Mouse (Mus musculus) embryonic facial prominence, embryonic 11.5 days (tissue): ENCODE measurements around the gene Txnrd2. TPM values are rescaled to one million over a fixed set of nuclear protein-coding genes. Genes with fewer than 3 reads are reported as not detected.
A peak's percentile ranks its signal among the peaks of the same experiment; 100 is the strongest.

Experiments
- ATAC-seq: fragments of 200-750 bp; cut with Nextera tagmentation; replicated peaks from 2 replicates; pipeline ENCODE4 v1.8.0; 2017; ENCODE audit warnings: low read depth; ENCODE audit not compliant: insufficient number of reproducible peaks, low FRiP score, low TSS enrichment
- DNase-seq: peaks from one replicate; pipeline ENCODE4 v3.0.0-alpha.2; 2015; ENCODE audit warnings: low spot score
- H3K27ac ChIP-seq: fragments of 300-500 bp; sonication (generic); replicated peaks from 2 replicates; pipeline ENCODE4 v1.5.1; 2014; ENCODE audit warnings: mild to moderate bottlenecking, low read depth, low read length, control low read depth
- H3K27me3 ChIP-seq: fragments of 300-500 bp; sonication (generic); 2 replicates; pipeline ENCODE4 v1.6.1; 2014; ENCODE audit warnings: mild to moderate bottlenecking, low read length, moderate library complexity, mixed read lengths; ENCODE audit not compliant: control insufficient read depth, insufficient read depth
- H3K36me3 ChIP-seq: fragments of 300-500 bp; sonication (generic); replicated peaks from 2 replicates; pipeline ENCODE4 v1.6.1; 2014; ENCODE audit warnings: low read depth, mild to moderate bottlenecking, low read length, moderate library complexity, mixed read lengths; ENCODE audit not compliant: control insufficient read depth, insufficient read depth
- H3K4me1 ChIP-seq: fragments of 300-500 bp; sonication (generic); 2 replicates; pipeline ENCODE4 v1.6.1; 2014; ENCODE audit warnings: low read length, mixed read lengths; ENCODE audit not compliant: control insufficient read depth, insufficient read depth
- H3K4me2 ChIP-seq: fragments of 300-500 bp; sonication (generic); 2 replicates; pipeline ENCODE4 v1.6.1; 2014; ENCODE audit warnings: low read depth, mild to moderate bottlenecking, control low read depth, low read length, moderate library complexity
- H3K4me3 ChIP-seq: fragments of 300-500 bp; sonication (generic); 2 replicates; pipeline ENCODE4 v1.5.1; 2014; ENCODE audit warnings: low read depth, low read length, control low read depth
- H3K9ac ChIP-seq: fragments of 300-500 bp; sonication (generic); replicated peaks from 2 replicates; pipeline ENCODE4 v1.6.1; 2014; ENCODE audit warnings: mild to moderate bottlenecking, control low read depth, low read length
- H3K9me3 ChIP-seq: fragments of 300-500 bp; sonication (generic); replicated peaks from 2 replicates; pipeline ENCODE4 v1.6.1; 2016; ENCODE audit warnings: mild to moderate bottlenecking, low read length, inconsistent platforms, mixed read lengths; ENCODE audit not compliant: control insufficient read depth
- WGBS: fragments of 180-500 bp; shearing (Covaris S2); extraction: QIAGEN DNeasy Blood & Tissue Kit; methylation state at CpG from one replicate; pipeline ENCODE4 v1.1.7; 2014; 5-methylcytosine and 5-hydroxymethylcytosine counted together
- polyA plus RNA-seq: library from polyadenylated mRNA; unstranded; fragments of >200 nt; fragmentation: Nextera tagmentation; extraction: Ambion mirVana; gene quantifications from 2 replicates; pipeline ENCODE4 v1.2.1, GENCODE M21; 2014

The Txnrd2 gene
- polyA plus RNA-seq, 1 experiment from 2014 or later = 15.9 TPM

DNA sequence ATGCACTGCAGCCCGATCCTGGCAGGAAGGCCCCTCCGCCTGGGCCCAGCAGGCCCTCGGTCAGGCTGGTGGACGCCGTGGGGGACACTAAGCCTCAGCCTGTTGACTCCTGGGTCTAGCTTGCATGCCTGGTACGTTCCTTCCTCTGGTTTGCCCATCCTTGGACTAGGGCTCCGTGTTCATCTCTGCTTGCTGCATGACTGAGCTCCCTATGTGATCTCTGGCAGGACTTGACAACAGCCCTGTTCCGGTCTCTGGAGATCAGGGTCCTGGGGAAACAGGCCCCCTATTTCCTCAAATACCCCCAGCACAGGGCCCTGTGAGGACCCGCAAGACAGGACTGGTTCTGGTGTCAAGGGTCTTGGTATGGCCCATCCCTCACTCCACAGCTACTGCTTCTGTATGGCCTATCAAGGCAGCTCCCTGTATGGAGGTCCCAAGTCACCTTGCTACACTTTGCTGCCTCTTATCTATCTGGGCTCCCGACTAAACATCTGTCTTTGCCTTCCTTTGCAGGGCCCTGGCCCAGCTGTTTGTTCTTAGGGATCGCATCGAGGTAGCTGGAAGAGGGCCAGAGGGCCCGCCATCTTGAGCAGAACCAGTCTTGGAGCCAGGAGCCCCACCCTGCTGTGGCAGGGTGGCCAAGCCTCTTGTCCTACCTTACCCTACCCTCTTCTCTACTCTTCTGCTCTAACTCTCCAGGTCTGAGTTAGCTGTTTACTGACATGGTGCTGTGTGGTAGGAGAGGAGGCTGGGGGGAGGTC, 20.9 kb upstream of the Txnrd2 start:
- no peak for DNase-seq
- H3K27me3 ChIP-seq = no peaks in the 10 kb centered on the region
- WGBS = 88% methylated on average over 13 of the region's 13 CpGs
- no peak overlapping the region for H3K9ac ChIP-seq
- ATAC-seq = no peak
- H3K4me1 ChIP-seq = peaks cover 7% of the 10 kb centered on the region
- H3K27ac ChIP-seq = no peak overlapping the region
- no peak overlapping the region for H3K4me2 ChIP-seq
- peaks cover 17% of the 10 kb centered on the region for H3K36me3 ChIP-seq
- H3K9me3 ChIP-seq = no peaks in the 10 kb centered on the region
- H3K4me3 ChIP-seq = no peak overlapping the region

DNA sequence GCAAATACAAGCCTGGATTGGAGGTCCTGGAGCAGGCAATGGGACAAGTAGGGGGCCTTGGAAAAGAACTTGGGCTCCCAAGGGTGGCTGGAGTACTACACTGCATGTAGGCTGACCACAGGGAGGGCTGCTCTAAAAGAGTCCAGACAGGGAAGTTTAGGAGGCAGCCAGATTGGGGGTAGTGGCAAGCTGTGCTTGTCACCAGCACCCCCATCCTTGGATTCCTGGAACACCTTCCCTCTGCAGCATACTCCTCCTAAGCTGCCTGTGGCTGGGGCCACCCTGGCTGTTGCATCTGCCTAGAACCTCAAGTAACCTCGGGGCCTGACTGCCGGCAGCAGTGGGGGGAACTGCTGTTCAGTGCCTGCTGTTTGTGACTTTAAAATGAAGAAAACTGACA, 20.3 kb upstream of the Txnrd2 start:
- 70% methylated on average over 2 of the region's 2 CpGs for WGBS
- Histone ChIP-seq H3K36me3 (peaks cover 17% of the 10 kb centered on the region), H3K4me1 (peaks cover 1% of the 10 kb centered on the region), H3K9me3 (no peaks in the 10 kb centered on the region), H3K27me3 (no peaks in the 10 kb centered on the region), H3K27ac (no peak overlapping the region), H3K4me2 (no peak overlapping the region), H3K4me3 (no peak overlapping the region), H3K9ac (no peak overlapping the region)
- ATAC-seq (no peak), DNase-seq (no peak)

DNA sequence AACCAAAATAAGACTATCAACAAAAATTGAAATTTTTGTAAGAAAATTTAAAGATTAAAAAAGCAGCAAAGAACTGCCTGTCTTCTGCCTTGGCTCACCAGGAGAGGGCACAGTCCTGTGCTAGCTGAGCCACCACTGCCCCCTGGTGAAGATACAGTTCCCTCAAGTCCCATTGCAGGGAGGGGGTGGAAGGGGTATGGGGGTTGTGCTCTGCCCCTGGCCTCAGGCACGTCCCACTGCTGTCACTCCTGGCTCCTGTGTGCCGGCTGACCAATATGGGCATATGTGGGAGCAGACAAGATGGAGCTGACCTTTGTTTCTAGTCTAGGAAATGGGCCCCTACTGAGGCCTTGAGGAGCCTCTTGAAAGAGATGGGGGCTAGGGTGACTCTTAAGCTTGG, 19.9 kb upstream of the Txnrd2 start:
- no peak overlapping the region for H3K4me2 ChIP-seq
- H3K27ac ChIP-seq = no peak overlapping the region
- peaks cover 17% of the 10 kb centered on the region for H3K36me3 ChIP-seq
- no peak overlapping the region for H3K4me3 ChIP-seq
- H3K4me1 ChIP-seq = no peaks in the 10 kb centered on the region
- peak; percentile 56 for DNase-seq
- H3K9me3 ChIP-seq = no peaks in the 10 kb centered on the region
- no peaks in the 10 kb centered on the region for H3K27me3 ChIP-seq
- ATAC-seq = no peak
- 12% methylated on average over 2 of the region's 2 CpGs for WGBS
- H3K9ac ChIP-seq = no peak overlapping the region

DNA sequence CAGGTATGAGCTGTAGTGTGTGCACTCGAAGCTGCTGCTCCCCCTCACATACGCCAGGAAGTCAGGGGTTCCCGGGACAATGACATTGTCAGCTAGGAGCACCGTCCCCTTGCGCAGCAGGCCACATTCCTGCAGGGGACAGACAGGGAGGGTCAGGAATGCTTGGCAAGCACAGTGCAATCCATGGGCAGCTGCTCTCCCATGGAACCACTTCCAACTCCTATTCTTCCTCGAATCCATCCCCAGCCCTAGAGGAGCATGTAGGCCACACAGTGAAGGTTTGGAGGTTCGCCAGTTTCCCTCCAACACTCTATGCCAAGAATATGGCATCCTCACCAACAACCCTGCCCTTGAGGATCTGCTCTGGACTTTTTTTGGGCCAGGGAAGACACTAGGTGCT, 18.3 kb upstream of the Txnrd2 start:
- Histone ChIP-seq H3K27ac (no peak overlapping the region), H3K27me3 (no peaks in the 10 kb centered on the region), H3K4me1 (no peaks in the 10 kb centered on the region), H3K9me3 (no peaks in the 10 kb centered on the region), H3K4me2 (no peak overlapping the region), H3K4me3 (no peak overlapping the region), H3K36me3 (peaks cover 13% of the 10 kb centered on the region), H3K9ac (no peak overlapping the region)
- 84% methylated on average over 7 of the region's 7 CpGs for WGBS
- ATAC-seq = no peak
- no peak for DNase-seq

DNA sequence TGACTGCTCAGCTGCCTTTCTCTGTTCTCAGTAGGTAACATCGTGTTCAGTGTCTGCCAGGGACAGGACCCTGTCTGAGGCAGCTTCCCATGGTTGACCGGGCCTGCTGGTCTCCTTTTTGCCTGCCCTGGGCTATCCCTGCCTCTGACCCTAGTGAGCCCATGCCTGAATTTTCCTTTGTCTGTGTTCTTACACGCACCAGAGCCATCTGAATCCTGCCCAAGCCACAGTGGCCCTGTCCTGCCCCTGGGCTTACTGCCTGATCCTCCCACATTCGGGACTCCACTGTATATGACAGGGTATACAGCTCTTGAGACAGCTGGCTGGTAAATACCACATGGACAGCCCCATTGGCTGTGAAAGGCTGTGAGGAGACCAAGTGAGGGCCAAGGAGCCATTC, 16.4 kb upstream of the Txnrd2 start:
- Histone ChIP-seq H3K4me1 (no peaks in the 10 kb centered on the region), H3K4me2 (no peak overlapping the region), H3K36me3 (peaks cover 7% of the 10 kb centered on the region), H3K4me3 (no peak overlapping the region), H3K27me3 (no peaks in the 10 kb centered on the region), H3K9ac (no peak overlapping the region), H3K9me3 (no peaks in the 10 kb centered on the region), H3K27ac (no peak overlapping the region)
- 72% methylated on average over 4 of the region's 4 CpGs for WGBS
- DNase-seq (no peak), ATAC-seq (no peak; the same call in 1 of the 2 replicates)

DNA sequence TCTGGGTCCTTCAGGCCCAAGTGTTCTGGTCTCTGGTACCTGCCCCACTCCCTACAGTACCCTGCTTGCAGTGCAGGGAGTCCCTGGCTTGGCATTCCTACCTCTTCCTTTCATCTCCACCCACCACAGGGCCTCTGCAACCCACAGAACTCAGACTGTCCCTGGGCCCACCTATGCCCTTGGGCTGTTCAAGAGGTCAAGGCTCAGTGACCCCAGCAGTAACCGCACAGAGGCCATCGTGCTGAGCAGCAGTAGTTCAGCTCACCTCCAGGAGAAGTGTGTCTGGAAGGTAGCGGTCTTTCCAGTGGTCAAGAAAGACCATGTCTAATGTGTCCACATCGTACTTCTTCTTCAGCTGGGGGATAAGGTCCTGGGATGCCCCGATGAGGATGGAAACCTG, 15.8 kb upstream of the Txnrd2 start:
- Histone ChIP-seq H3K4me2 (no peak overlapping the region), H3K36me3 (peaks cover 6% of the 10 kb centered on the region), H3K4me1 (no peaks in the 10 kb centered on the region), H3K27ac (no peak overlapping the region), H3K27me3 (no peaks in the 10 kb centered on the region), H3K9me3 (no peaks in the 10 kb centered on the region), H3K4me3 (no peak overlapping the region), H3K9ac (no peak overlapping the region)
- 66% methylated on average over 5 of the region's 5 CpGs for WGBS
- no peak for ATAC-seq
- DNase-seq = no peak

DNA sequence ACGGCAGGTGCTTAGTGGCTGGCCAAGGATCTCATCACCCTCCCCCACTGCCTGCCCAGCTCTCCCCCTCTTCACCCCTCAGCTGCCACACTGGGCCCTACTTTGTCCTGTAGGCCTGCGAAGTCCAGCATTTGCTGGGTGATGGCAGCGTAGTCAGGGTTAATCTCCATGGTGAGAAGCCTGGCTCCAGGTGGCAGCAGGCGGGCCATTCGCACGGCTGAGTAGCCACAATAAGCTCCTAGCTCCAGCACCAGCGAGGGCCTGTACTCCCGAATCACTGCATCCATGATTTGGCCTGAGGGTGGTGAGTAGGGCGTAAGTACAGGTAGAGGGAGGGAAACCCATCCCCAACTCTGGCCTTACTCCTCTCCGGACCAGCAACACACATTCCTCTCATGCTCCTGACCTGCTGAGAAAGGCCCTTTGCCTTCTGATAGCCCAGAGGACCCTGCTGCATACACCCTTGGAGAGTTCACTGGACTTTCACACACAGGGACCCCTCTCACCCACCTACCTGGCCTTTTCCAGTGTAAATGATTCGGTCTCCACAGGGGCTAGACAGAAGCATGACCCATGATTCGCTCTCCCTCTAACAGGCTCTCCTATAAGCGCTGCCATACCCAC, 15.0 kb upstream of the Txnrd2 start:
- ATAC-seq = no peak
- no peak overlapping the region for H3K4me2 ChIP-seq
- no peak for DNase-seq
- no peaks in the 10 kb centered on the region for H3K27me3 ChIP-seq
- no peaks in the 10 kb centered on the region for H3K9me3 ChIP-seq
- no peaks in the 10 kb centered on the region for H3K4me1 ChIP-seq
- WGBS = 76% methylated on average over 13 of the region's 13 CpGs
- no peak overlapping the region for H3K9ac ChIP-seq
- no peak overlapping the region for H3K4me3 ChIP-seq
- peaks cover 5% of the 10 kb centered on the region; the same call in 1 of the 2 replicates for H3K36me3 ChIP-seq
- H3K27ac ChIP-seq = no peak overlapping the region

DNA sequence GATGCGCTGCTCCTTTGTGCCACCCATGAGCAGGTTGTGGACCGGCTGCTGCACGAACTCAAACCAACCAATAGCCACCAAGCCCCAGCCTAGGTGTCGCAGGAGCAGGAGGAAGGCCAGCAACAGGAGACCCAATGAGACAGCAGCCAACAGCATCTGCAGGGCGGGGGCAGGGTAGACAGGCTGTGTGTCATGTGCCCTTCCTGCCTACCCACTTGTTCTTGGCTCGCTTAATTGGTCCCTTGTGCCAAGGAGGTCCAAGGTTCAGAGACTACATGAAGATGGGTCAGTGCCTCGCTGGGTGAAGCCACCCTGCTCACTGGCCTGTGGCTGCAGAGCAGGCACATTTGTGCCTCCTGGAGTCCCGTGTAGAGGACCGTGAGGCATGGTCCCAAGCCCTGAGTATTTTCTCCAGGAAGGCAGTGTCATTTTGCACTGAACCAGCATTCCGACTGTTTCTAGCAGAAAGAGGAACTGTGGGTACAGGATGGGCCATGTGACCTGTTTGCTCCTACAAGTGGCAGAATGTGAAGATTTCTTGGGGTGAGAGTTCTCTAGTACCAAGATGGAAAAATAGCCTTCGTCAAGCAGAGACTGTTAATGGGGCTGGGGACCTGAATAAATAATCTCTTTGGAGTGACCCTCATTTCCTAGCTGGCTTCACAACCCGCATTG, 14.2 kb upstream of the Txnrd2 start:
- Histone ChIP-seq H3K4me3 (no peak overlapping the region), H3K27ac (no peak overlapping the region), H3K4me2 (no peak overlapping the region), H3K4me1 (no peaks in the 10 kb centered on the region), H3K36me3 (peaks cover 5% of the 10 kb centered on the region; the same call in 1 of the 2 replicates), H3K9me3 (no peaks in the 10 kb centered on the region), H3K9ac (no peak overlapping the region), H3K27me3 (no peaks in the 10 kb centered on the region)
- DNase-seq = no peak
- WGBS = 87% methylated on average over 12 of the region's 12 CpGs
- no peak for ATAC-seq
